Mouse (Mus musculus) embryo, embryonic 11 days (tissue): ENCODE measurements at regions not wholly inside any gene's neighbourhood (a gene's known extent, or its start where the extent isn't known, plus 50 kb on each side); places are given as distances from the start of the nearest gene placed in this dataset.
"Not testable (repeated sequence)": the region's sequence is repeated elsewhere in the genome, so short reads cannot be mapped to it uniquely, and the experiment has no call there.

Experiments used
- DNase-seq: peaks from one replicate; pipeline ENCODE4 v3.0.0-alpha.2; 2015

DNA sequence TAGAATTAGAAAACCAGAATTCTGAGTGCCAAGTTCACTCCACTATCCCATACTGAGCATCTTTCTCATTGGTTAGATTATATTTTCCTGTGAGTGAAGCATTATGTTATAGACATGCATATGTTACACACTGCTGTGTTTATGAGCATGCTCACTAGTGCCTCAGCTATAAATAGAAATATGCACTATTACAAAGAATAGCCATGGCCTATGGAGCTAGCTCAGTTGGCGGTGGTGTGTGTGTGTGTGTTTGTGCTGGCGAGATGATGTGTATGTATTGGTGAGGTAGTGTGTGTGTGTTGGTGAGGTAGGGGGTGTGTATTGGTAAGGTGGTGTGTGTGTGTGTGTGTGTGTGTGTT lies 106.2 kb downstream of the Sec31a start:
- no peak for DNase-seq

DNA sequence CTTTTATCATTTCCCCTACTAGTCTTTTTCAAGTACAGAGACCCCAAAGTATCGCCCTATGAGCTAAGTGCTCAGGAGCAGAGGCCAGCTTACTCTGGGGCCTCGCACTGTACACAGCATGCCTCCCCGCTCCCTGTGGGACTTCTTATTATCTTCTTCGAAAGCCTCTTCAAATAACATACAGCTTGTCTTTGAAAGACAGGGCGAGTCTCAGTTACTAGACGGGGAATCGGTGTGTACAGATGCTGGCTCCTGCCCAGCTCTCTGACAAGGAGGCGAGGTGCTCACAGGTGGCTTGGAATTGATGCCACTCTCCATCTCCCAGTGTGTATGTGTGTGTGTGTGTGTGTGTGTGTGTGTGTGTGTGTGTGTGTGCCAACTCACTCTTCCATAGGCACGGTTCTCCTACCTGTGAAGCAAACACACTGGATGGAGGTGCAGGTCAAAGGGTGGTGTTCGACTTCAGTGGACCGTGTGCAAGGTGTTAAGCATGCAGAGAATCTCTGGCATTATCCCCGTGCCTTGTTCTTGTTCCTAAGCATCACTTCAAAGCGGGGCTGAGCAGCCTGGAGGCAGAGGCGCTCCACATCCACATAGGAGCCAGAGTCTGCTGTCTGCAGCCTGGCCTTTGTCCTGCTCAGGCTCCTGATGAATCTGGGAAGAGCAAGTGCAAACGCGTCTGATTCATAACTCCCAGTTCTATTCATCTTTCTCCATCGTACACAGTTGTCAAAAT lies 106.8 kb downstream of the Sec31a start:
- no peak for DNase-seq

- peak; percentile 17 for DNase-seq
Observed at GRCm38 (mm10) chr5:100304403-100304802, 111.6 kb downstream of the Sec31a start.

- DNase-seq, result no peak
Observed at GRCm38 (mm10) chr5:100302068-100302775, 113.8 kb downstream of the Sec31a start.

DNA sequence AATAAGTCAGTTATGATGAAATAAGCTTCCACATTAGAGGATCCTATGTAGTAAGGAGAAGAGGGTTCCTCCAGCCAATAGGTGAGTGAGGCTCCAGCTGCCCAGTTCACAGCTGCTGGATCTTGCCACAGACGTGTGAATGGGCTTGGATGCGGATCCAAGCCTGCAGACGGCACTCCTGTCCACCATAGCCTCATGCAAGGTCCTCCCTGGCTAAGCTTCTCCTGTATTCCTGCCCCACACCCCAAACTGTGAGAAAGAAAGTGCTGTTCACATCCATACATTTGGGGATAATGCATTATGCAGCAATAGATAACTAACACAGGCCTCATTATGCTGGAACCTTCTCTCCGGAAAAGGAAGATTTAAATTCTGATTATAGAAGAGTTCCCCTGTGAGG lies 116.9 kb downstream of the Sec31a start:
- no peak for DNase-seq

GRCm38 (mm10) chr5:100294189-100294588 lies 121.8 kb downstream of the Sec31a start:
- no peak for DNase-seq

DNA sequence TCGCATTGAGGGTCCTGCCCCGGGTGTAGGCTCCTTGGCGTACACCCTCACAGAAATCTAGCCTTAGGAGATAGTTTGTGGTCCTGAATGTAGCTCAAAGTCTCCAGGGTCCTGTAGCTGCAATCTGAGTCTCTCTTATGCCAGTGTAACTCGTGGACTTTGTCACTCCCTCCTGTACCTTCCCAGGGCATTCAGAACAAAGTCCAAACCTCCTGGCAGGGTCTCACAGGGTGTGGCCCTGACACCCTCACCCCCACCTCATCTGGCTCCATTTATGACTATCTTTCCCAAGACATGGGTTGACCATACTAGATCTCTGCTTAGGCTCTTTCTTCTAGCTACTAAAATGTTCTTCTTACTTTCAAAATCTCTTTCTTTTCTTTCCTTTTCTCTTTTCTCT lies 120.6 kb upstream of the Tmem150c start:
- no peak for DNase-seq

DNA sequence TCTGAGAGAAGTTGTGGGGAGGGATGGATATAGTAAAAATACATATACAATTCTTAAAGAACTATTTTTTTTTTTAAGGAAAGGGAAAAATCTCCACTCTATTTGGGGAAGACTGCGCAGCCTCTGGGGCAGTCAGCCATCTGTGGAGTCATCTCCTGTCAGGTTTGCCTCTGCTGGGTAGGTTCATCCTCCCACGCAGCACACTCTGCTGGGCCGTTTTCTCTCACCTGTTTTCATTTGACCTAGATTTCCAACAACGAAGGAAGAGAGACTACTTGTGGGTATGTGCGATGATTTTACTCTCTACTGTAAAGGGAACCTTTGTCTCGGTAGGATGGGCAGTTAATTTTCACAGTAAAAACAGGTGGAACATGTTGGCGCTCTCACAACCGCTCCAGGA lies 119.9 kb upstream of the Tmem150c start:
- no peak for DNase-seq

DNA sequence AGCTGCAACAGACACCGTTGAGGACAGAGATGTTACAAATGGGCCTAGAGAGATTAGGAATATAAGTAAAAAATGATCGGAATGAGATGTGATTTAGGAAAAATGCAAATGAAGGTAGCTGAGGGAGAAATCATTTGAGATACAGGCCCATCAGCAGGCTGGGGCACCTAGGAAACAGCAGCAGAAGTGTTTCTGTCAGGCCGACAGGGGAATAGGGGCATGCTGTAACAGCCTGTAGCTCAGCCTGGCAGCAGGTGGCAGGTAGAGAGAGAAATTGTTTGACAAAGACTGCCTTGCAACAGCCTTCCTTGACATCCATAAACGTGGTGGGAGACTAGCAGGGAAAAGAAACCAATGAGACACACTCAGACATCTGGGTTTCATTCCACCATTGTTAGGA lies 115.1 kb upstream of the Tmem150c start:
- no peak for DNase-seq

DNA sequence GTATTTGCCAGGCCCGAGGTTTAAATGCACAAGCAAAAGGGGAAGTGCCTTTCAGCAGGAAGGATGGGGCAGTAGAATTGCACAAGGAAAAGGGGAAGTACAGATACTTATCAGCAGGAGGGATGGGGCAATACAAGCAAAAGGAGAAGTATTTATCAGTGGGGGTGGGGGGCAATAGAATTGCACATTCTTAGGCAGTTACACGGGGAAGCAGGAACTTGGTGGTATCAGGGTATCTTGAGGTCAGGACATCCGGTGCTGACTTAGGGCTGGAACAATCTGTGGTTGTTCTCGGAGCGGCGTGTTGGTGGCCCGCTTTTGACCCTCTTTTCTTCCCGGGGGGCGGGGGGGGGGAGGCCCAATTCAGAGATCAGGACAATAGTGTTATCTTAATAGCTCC lies 112.4 kb upstream of the Tmem150c start:
- not testable (repeated sequence) for DNase-seq

- DNase-seq, result no peak
Observed at GRCm38 (mm10) chr5:100270841-100271686, 111.5 kb upstream of the Tmem150c start.

DNA sequence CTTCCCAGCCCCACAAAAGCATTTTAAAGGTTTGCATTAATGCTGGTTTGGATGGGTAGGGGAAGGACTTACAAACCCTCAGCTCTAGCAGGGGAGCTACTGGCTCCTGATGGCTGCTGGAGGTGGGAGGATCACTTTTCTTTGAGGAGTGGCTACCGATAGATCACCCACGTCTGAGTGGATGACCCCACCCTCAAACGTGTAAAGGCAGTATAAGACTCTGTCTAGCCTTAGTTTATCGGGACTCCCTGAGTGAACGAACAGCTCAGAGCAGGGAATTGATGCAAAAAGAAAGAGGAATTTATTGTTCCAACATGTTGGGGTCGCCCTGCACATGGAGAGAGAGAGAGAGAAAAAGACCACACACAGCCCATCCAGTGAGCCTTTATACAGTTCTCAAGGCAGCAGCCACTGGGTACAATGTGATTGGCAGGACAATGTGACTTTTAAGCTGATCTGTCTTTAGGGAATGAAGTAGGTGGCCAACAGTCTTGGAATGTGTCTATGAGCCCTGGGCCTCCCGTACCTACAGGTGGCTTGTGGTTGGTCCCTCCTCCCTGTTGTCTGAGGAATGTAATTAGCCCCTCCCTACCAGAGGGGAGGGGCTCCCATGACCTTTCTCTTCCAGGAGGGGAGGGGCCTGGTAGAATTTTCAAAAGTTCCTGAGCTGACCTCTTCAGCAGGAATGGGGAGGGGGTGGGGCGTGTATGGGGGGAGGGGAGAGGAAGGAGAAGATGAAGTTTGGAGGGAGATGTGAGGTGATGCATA lies 108.7 kb upstream of the Tmem150c start:
- no peak for DNase-seq

DNA sequence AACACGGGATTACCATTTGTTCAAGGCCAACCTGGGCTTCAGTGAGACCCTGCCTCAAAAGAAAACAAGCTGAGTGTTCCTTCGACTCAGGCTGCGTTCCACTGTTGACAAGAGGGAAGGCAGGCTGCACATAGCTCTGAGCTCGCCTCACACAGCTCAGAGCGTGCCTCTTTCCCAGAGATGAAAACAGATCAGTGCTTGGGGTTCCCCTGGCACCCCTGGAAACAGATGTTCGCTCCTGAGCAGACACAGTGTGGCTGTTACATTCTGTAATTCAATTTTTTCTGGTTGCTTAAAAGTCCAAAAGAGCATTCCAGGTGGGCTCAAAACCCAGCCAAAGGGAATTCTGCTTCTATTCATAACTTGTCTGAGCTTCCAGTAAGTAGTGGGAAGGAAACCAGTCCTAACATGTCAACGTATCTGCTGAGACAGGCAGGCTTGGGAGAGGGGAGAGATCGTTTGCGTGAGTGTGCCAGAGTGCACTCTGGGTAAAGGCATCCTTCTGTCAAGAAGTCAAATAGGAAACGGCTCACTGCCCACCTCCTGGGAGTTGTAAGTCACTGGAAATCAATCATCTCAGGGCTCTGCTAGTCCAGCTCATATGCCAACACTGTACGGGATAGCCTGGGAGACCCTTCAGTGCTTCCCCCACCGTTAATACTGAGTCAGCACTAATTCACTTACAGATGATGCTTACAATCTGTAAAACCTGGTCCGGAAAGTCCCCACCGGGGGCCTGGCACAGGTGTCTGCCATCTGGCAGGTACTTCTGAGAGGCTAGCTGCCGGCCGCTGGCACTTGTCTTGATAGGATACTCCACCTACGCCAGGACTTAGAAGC lies 107.3 kb upstream of the Tmem150c start:
- no peak for DNase-seq

DNA sequence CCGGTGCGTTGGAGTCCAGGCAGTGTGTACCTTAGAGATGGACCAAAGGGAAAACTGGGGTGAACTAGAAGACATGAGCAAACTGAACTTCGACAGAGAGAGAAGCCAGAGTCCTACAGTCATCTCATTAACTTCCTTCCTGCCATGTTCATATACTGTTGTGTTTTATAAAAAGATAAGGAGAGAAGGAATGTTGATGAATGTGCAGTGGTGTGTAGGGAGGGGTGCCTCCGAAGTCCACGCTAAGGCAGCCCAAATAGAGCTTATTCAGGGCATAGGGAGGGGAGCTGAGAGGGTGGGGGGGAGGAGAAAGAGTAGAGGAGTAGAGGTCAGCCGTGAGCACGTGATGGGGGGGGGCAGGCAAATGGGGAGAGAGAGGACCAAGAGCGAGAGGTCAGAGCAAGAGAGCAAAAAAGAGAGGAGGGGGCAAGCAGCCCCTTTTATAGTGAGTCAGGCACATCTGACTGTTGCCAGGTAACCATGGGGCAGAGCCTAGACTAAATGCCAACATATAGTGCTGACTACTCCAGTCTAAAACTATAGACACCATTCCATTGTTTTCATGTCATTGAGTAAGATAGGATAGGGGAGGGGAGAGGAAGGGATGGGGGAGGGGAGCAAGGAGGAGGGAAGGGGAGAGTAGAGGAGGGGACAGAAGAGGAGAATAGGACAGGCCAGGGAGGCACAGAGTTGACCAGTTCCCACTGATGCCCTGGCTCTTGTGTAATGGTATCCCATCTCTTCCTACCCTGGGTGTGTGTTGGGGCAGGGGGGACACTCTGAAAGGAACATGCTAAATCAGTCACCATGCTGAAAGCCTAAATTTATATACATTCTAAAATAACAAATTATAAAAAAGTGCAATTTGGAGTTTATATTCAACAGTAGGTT lies 100.4 kb upstream of the Tmem150c start:
- no peak for DNase-seq

DNA sequence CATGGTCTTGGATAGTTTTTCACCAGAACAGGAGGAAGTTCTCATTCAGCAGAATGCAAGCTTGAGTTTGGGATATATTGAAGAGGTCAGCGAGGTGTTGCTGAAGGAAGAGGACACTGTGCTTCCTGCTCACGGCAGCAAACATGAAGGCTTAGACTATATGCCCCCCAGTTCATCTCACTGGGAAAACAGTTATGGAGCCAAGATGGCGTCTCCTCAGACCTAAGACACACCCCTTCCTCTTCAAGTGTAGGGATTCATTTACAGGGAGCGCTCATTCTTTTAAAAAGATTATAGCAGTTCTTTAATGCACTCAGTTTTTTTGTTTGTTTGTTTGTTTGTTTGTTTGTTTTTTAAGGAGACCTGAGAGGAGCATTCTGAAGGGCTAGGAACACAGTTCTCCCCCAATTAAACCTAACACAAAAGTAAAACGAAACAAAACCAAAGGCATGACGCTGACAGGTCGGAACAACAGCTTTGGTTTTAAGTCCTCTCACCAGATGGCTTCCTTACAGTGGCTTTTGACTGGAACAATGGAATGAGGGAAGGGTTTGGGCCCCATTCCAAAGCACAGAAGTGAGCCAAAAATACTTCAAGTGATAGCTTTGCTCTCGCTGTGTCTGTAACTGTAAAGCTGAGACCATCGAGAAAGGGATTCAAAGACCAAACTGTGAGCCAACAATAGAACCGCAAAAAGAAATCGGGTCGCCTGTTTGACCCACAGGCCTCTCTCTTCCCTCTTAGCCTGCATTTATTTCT lies 99.5 kb upstream of the Tmem150c start:
- DNase-seq, result no peak

GRCm38 (mm10) chr5:100255276-100255675 lies 95.7 kb upstream of the Tmem150c start:
- DNase-seq, result no peak

DNA sequence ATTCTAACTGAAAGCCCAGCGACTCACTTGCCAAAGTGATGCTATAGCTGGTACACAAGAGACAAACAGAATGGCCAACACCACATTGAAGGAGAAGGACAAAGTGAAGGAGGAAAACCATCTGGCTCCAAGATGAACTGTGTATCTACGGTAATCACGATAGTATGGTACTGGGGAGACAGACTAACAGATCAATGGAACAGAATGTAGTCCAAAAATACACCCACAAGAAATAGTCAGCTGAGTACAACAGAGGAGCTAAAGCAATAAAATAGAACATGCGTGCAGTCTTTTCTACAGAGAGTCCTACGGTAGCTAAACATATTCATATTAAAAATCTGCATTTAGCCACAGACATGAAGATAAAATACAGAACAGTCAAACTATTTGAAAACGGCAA lies 92.4 kb upstream of the Tmem150c start:
- DNase-seq, result no peak

DNA sequence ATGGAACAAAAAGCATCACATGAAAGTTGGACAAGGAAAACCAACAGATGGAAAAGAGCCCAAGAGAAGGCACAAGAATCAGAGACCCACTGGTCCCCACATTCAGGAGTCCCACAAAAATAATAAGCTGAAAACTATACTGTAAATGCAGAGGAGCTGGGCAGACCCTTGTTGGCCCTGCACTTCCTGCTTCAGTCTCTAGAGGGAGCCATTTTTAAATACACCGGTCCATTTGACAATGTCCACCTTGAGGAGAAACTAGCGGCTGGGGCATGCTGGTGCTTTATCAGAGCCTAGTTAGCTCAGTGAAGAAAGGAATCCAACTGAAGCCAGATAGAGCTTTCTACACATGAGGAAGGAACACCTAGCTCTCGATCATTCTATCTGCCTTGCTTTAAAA lies 90.1 kb upstream of the Tmem150c start:
- no peak for DNase-seq

- DNase-seq, result no peak
Observed at GRCm38 (mm10) chr5:100248611-100249010, 89.0 kb upstream of the Tmem150c start.

GRCm38 (mm10) chr5:100246709-100247108 lies 87.1 kb upstream of the Tmem150c start:
- no peak for DNase-seq
